Mouse (Mus musculus): ENCODE measurements around the gene Parp11.

- no peak for TF ChIP-seq CTCF (IDR thresholded peaks at IDR 0.05; ENCODE audit: control insufficient read depth, insufficient read depth, insufficient replicate concordance, low read depth, low read length)
- TF ChIP-seq POLR2A (IDR thresholded peaks at IDR 0.05; ENCODE audit: control insufficient read depth, low read depth, low read length): no peak
Measured at GRCm38 (mm10) chr6:127405682-127406081, 41.0 kb upstream of the Parp11 start.
